Mouse (Mus musculus) urinary bladder, postnatal 25 days (tissue): Measurements from ENCODE around the gene Glrb.

Experiments
- DNase-seq: peaks from one replicate; pipeline ENCODE4 v3.0.0; 2022; ENCODE audit warnings: low spot score

Glrb gene

DNA sequence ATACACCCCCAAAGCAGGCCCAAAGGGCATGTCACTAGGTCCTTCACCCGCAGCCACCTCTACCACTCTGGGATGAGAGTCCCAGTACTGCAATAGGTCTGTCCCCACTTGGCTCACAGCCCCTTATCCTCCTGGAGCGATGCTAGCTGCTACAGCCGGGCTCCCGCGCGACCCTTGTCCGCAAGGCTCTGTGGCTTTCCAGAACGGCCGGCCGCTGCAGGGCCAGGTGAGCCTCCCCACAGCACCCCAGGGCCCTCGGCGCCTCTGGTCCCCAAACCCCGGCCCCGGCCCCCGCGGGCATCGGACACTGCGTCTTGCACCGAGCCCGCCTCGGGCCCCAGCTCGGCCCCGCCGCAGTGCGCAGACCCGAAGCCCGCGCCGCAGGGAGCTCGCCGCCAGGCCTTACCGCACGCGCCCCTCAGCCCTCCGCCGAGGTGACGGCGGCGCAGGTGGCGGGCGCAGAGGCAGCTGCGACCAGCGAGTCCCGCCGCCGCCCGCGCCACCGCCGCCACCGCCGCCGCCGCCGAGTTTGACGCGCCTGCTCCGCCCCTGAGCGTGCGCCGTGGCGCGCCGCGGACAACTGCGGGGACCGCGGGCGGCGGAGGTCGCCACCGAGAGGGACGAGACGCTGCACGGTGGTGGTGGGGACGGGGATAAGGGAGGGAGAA lies at the start of gene Glrb:
Glrb (minus strand) TSS at position 550 of the 668 bp plus-strand sequence.
- peak; percentile 14 for DNase-seq

- no peak for DNase-seq
These were observed 46.5 kb upstream of the Glrb start for GRCm38 (mm10) chr3:80959965-80960364.

GRCm38 (mm10) chr3:80958591-80958990 lies 45.1 kb upstream of the Glrb start:
- peak; percentile 7 for DNase-seq

GRCm38 (mm10) chr3:80913779-80914284 lies 372 bp upstream of the Glrb start:
- no peak for DNase-seq

GRCm38 (mm10) chr3:80894745-80895480 lies 18.5 kb downstream of the Glrb start:
- no peak for DNase-seq

DNA sequence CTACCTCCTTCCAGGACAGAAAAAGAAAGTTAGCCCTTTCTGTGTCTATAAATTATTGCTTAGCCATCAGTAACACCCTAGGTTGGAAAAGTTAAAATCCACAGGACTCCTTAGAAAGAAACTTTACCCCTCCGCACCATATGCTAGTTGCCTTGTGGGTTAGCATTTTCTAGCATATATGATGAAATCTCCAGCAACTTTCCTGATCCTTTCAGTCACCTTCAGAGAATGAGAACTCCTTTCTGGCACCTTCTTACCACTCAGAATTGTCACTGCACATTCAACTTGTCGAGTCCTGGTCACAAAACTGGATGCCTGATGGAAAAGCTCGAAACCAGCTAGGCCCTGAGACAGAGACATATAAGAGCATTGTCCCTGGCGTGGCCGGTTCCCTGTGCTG lies 19.1 kb downstream of the Glrb start:
- no peak for DNase-seq

GRCm38 (mm10) chr3:80893055-80893690 lies 20.3 kb downstream of the Glrb start:
- no peak for DNase-seq

GRCm38 (mm10) chr3:80891087-80891486 lies 22.4 kb downstream of the Glrb start:
- DNase-seq: no peak

- DNase-seq: no peak
These were observed 28.3 kb downstream of the Glrb start for GRCm38 (mm10) chr3:80885174-80885573.

- no peak for DNase-seq
These were observed 29.9 kb downstream of the Glrb start for GRCm38 (mm10) chr3:80883601-80884000.

GRCm38 (mm10) chr3:80880660-80881293 lies 32.7 kb downstream of the Glrb start:
- no peak for DNase-seq

GRCm38 (mm10) chr3:80878571-80878970 lies 34.9 kb downstream of the Glrb start:
- DNase-seq: no peak

DNA sequence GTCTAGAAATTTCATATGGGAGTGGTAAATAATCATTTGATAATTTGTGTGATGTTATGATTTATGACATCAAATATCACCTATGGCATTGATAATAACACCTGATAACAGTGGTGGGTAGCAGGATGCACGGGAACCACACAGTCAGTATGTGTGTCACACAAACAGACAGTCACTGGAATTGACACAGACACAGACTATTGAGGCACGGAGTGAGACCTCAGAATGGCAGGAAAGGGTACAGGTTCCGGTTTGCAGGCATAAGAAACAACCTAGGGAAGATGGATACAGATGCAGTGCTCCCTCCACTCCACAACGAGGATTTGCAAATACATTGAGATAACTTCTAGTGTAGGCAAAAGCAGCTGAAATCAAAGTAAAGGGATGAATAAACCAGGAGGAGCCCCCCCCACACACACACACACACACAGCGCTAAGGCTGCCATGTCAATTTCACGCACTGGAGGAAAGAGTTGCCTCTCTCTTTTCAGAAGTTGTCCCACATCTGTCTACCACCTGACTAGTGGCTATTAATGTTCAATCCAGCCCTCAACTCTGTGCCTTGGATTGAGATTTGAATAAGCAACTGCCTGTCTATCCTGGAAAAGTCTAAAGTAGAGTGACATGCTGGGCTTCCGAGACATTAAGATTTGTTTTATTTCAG lies 38.6 kb downstream of the Glrb start:
- no peak for DNase-seq

GRCm38 (mm10) chr3:80874081-80874480 lies 39.4 kb downstream of the Glrb start:
- no peak for DNase-seq

DNA sequence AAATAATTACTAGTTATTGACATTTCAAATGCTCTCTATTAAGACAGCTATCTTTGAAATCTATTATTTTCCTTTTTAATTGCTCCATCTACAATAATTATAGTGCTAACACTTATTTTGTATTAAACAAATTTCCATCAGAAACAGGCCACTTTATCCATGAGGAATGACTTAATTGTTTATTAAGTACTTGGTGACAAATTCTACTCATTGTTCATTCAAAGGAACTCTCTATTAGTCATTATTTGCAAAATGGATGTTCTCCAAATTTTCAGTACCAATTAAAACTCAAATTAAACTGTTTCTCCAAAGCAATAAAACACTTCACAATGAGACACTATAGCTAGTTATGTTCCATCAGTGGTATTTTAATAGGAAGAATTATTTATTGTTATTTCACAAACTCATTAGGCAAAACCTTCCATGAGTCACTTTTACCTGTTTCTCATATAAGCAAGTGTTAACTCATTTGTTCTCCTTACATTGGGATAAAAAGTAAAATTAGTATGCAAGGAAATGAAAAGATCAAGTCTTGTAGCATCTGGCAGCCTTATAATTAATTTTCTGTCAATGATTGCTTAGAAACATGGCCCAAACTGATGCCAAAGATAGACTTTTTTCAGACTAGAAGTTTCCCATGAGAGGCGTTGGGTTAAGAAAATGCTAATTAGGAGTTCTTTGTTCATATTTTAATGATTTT lies 41.8 kb downstream of the Glrb start:
- no peak for DNase-seq

DNA sequence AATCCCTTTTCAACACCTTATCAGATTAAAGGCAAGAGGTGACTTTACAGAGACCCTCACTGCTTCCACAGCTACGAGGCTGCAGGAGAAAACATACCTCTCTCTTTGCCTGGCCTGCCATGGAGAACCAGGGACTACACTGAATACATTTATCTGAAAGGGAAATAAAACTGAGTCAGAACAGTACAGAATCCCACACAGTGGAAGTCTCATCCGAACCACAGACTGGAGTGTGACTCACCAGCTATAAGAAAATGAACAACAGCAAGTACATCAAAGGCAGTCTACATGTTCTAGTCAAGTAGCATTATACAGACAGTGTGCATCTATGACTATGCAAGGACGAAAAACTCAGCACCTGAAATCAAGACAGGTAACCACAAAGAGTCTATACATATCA lies 46.1 kb downstream of the Glrb start:
- DNase-seq: no peak

- DNase-seq: no peak
These were observed 60.5 kb downstream of the Glrb start for GRCm38 (mm10) chr3:80852912-80853507.

DNA sequence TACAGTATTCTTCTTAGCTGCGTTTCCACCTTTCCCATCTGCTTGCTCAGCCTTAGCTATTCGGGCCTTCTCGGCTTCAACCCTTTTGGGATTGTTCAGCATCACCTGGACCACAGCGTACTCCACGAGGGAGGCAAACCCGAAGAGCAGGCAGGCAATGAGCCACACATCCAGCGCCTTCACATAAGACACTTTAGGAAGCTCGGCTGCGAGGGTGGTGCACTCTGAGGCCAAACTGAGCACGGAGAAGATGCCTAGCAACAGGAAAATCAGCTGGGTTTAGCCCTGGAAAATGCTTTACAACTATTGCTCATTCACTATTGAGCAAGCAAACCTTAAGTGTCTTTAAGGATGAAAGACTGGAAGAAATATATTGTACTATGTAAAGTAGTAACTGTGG lies 62.5 kb downstream of the Glrb start:
- DNase-seq: no peak

GRCm38 (mm10) chr3:80845634-80846033 lies 67.8 kb downstream of the Glrb start:
- DNase-seq: no peak

DNA sequence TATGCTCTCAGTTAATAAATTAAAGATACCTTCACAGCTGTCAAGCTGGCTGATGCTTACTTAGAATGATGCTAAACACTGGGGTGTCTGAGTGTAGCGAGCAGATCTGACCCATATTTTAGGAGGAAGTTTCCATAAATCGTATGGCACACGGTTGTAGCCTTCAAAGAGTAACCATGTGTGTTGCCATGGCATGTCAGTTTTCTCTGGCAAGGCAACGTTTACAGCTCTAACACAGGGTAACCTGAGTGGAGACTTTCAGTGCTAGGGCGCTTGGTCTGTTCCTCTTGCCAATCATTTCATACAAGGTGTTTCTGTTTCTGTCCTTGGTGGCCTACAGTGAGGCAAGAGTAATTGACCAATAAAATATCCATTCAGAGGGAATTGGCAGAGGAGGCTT lies 73.6 kb downstream of the Glrb start:
- DNase-seq: no peak

- no peak for DNase-seq
These were observed 75.9 kb downstream of the Glrb start for GRCm38 (mm10) chr3:80837583-80837982.
